Mouse (Mus musculus) testis, adult 2 months (tissue): ENCODE data around the gene Cfd.

Source experiments
- CTCF ChIP-seq: fragments of 200-500 bp; IDR thresholded peaks from 2 replicates; pipeline ENCODE4 v1.5.1; 2012; ENCODE audit warnings: low read depth, mild to moderate bottlenecking, inconsistent platforms, low read length, moderate library complexity; ENCODE audit not compliant: control insufficient read depth, insufficient read depth, insufficient replicate concordance
- POLR2A ChIP-seq: fragments of 200-500 bp; IDR thresholded peaks from 2 replicates; pipeline ENCODE4 v1.6.1; 2012; ENCODE audit warnings: low read depth, mild to moderate bottlenecking, inconsistent platforms, low read length, moderate library complexity; ENCODE audit not compliant: control insufficient read depth

GRCm38 (mm10) chr10:79889386-79889785, 1.3 kb upstream of the Cfd start:
- TF ChIP-seq POLR2A (no peak), CTCF (no peak)
